Mouse (Mus musculus): ENCODE measurements around the gene Rnf150. TPM values are rescaled to one million over a fixed set of nuclear protein-coding genes. Genes with fewer than 3 reads are reported as not detected.

Rnf150 gene
- polyA plus RNA-seq, 1 experiment = 0.46 TPM

DNA sequence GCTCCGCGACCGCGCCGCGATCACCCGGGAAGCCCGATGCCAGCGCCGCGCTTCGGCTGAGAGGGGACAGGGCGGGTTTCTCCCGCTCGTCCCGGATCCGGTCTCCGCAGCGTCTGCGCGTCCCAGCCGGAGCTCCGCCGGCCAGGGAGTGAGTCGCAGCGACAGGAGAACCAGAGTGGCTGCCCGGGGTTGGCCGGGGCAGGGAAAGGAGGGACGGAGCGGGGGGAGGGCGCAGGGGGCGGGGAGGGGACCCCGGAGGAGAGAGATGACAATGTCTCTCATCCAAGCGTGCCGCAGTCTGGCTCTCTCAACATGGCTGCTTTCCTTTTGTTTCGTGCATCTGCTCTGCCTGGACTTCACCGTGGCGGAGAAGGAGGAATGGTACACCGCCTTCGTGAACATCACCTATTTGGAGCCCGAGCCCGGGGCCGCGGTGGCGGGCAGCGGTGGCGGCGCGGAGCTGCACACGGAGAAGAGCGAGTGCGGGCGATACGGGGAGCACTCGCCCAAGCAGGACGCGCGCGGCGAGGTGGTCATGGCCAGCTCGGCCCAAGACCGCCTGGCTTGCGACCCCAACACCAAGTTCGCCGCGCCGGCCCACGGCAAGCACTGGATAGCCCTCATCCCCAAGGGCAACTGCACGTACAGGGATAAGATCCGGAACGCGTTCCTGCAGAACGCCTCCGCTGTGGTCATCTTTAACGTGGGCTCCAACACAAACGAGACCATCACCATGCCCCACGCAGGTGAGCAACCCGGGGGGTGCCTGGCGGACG is 777 bp downstream of the Rnf150 start:
- Histone ChIP-seq H3K27me3 (ENCODE audit: control insufficient read depth, insufficient read depth, low read length, poor library complexity, severe bottlenecking) (peaks cover 15% of the 10 kb centered on the region), H3K27ac (ENCODE audit: insufficient read depth, low read length) (no peak overlapping the region), H3K4me3 (ENCODE audit: low read depth, low read length) (peak overlapping the region; percentile 64)

GRCm38 (mm10) chr8:82864521-82864818 is 1.3 kb downstream of the Rnf150 start:
- Histone ChIP-seq H3K9me3 (replicated peaks; ENCODE audit: control insufficient read depth, insufficient read depth, low read length, poor library complexity, severe bottlenecking) (no peaks in the 10 kb centered on the region), H3K4me1 (ENCODE audit: control insufficient read depth, insufficient read depth, low read length) (no peaks in the 10 kb centered on the region), H3K9ac (ENCODE audit: low read depth, poor library complexity, severe bottlenecking) (peak overlapping the region; percentile 64; the same call in 1 of the 2 replicates), H3K27ac (ENCODE audit: insufficient read depth, low read length) (no peak overlapping the region), H3K27me3 (ENCODE audit: control insufficient read depth, insufficient read depth, low read length, poor library complexity, severe bottlenecking) (peaks cover 15% of the 10 kb centered on the region), H3K4me3 (ENCODE audit: low read depth, low read length) (peak overlapping the region; percentile 64), H3K36me3 (ENCODE audit: control insufficient read depth, insufficient read depth, low read length, poor library complexity, severe bottlenecking) (no peaks in the 10 kb centered on the region)
- no peak for TF ChIP-seq EP300 (IDR thresholded peaks at IDR 0.05; ENCODE audit: insufficient read depth, low read depth, low read length)
- TF ChIP-seq CTCF (IDR thresholded peaks at IDR 0.05; ENCODE audit: low read depth, low read length) = no peak
- TF ChIP-seq POLR2A (IDR thresholded peaks at IDR 0.05; ENCODE audit: insufficient read depth, low read length) = no peak

More for the DNA sequence above, 777 bp downstream of the Rnf150 start:
- no peaks in the 10 kb centered on the region for H3K36me3 ChIP-seq (ENCODE audit: control insufficient read depth, insufficient read depth, low read length, poor library complexity, severe bottlenecking)
- TF ChIP-seq CTCF (IDR thresholded peaks at IDR 0.05; ENCODE audit: low read depth, low read length) = no peak
- TF ChIP-seq EP300 (IDR thresholded peaks at IDR 0.05; ENCODE audit: insufficient read depth, low read depth, low read length) = no peak
- no peak for TF ChIP-seq POLR2A (IDR thresholded peaks at IDR 0.05; ENCODE audit: insufficient read depth, low read length)
- no peaks in the 10 kb centered on the region for H3K4me1 ChIP-seq (ENCODE audit: control insufficient read depth, insufficient read depth, low read length)
- peak overlapping the region; percentile 64 for H3K9ac ChIP-seq (ENCODE audit: low read depth, poor library complexity, severe bottlenecking)
- no peaks in the 10 kb centered on the region for H3K9me3 ChIP-seq (replicated peaks; ENCODE audit: control insufficient read depth, insufficient read depth, low read length, poor library complexity, severe bottlenecking)

GRCm38 (mm10) chr8:82865239-82865638 is 2.1 kb downstream of the Rnf150 start:
- no peaks in the 10 kb centered on the region for H3K4me1 ChIP-seq (ENCODE audit: control insufficient read depth, insufficient read depth, low read length)
- no peak overlapping the region for H3K9ac ChIP-seq (ENCODE audit: low read depth, poor library complexity, severe bottlenecking)
- H3K9me3 ChIP-seq (replicated peaks; ENCODE audit: control insufficient read depth, insufficient read depth, low read length, poor library complexity, severe bottlenecking) = no peaks in the 10 kb centered on the region
- H3K27me3 ChIP-seq (ENCODE audit: control insufficient read depth, insufficient read depth, low read length, poor library complexity, severe bottlenecking) = peaks cover 15% of the 10 kb centered on the region
- TF ChIP-seq EP300 (IDR thresholded peaks at IDR 0.05; ENCODE audit: insufficient read depth, low read depth, low read length) = no peak
- no peak for TF ChIP-seq CTCF (IDR thresholded peaks at IDR 0.05; ENCODE audit: low read depth, low read length)
- TF ChIP-seq POLR2A (IDR thresholded peaks at IDR 0.05; ENCODE audit: insufficient read depth, low read length) = no peak
- H3K27ac ChIP-seq (ENCODE audit: insufficient read depth, low read length) = no peak overlapping the region
- no peak overlapping the region for H3K4me3 ChIP-seq (ENCODE audit: low read depth, low read length)
- no peaks in the 10 kb centered on the region for H3K36me3 ChIP-seq (ENCODE audit: control insufficient read depth, insufficient read depth, low read length, poor library complexity, severe bottlenecking)

DNA sequence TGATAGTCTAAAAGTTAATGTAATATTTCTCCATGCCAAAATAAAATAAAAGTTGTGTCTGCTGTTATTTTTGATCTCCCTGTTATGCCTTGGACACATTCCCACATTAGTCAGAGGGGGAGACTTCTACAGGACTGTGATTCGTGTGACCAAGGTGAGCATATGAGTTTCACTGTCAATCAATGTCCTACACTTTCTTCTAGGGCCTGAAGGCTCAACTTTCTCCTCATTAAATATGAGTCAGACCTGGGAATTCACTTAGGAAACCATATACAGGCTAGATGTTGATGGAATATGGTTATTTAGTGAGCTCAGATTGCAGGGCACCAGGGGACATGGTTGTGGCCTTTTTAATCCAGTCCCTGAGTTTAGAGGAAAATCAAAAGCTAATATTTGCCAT is 3.1 kb downstream of the Rnf150 start:
- H3K4me3 ChIP-seq (ENCODE audit: low read depth, low read length) = no peak overlapping the region
- H3K36me3 ChIP-seq (ENCODE audit: control insufficient read depth, insufficient read depth, low read length, poor library complexity, severe bottlenecking) = no peaks in the 10 kb centered on the region
- H3K9ac ChIP-seq (ENCODE audit: low read depth, poor library complexity, severe bottlenecking) = no peak overlapping the region
- TF ChIP-seq EP300 (IDR thresholded peaks at IDR 0.05; ENCODE audit: insufficient read depth, low read depth, low read length) (no peak), POLR2A (IDR thresholded peaks at IDR 0.05; ENCODE audit: insufficient read depth, low read length) (no peak), CTCF (IDR thresholded peaks at IDR 0.05; ENCODE audit: low read depth, low read length) (no peak)
- peaks cover 15% of the 10 kb centered on the region for H3K27me3 ChIP-seq (ENCODE audit: control insufficient read depth, insufficient read depth, low read length, poor library complexity, severe bottlenecking)
- H3K4me1 ChIP-seq (ENCODE audit: control insufficient read depth, insufficient read depth, low read length) = no peaks in the 10 kb centered on the region
- no peak overlapping the region for H3K27ac ChIP-seq (ENCODE audit: insufficient read depth, low read length)
- H3K9me3 ChIP-seq (replicated peaks; ENCODE audit: control insufficient read depth, insufficient read depth, low read length, poor library complexity, severe bottlenecking) = no peaks in the 10 kb centered on the region

DNA sequence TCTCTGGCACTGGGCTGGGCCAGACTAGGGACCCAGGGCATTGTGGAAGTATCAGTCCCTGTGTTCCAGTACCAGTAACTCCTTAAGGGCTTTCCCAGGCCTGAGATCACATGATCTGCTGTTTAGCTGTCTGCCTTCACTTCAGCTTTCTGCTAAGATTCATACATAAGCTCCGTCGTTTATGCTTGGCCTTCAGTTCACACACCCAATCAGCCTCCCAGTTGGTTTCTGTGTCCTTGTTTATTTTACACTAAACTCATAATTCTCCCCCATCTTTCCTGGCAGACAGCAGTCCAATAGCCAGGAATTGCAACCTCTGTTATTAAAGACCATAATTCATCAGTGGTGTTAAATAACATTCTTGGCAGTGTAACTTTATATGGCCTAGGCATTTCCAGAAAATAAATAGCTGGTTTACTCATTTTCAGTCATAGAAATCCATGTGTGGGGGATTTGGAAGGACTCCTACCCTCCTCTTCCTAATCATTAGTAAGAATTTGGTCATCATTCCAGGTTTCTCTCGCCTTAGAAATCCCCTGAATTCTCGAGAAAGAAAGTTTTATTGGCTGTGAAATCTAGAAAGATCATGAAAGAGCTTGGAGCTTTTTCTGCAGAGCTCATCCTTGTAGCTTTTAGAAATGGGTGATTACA is 7.8 kb downstream of the Rnf150 start:
- TF ChIP-seq POLR2A (IDR thresholded peaks at IDR 0.05; ENCODE audit: insufficient read depth, low read length) (no peak), CTCF (IDR thresholded peaks at IDR 0.05; ENCODE audit: low read depth, low read length) (no peak), EP300 (IDR thresholded peaks at IDR 0.05; ENCODE audit: insufficient read depth, low read depth, low read length) (no peak)
- Histone ChIP-seq H3K27ac (ENCODE audit: insufficient read depth, low read length) (no peak overlapping the region), H3K9me3 (replicated peaks; ENCODE audit: control insufficient read depth, insufficient read depth, low read length, poor library complexity, severe bottlenecking) (no peaks in the 10 kb centered on the region)

DNA sequence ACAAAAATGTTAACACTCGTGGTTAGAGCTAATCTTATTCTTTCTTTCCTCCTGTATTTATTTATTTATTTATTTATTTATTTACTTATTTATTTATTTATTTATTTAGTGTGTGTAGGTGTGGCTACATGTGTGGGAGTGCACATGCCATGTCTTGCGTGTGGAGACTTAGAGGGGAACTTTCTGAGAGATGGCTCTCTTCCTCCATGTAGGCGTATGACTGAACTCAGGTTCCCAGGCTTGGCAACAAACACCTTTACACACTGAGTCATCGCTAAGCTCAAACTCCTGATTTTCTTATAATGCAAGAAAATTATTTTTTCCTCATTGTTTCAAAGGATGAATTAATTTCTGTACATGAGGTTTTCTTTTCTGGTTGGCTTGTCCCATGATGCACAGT is 8.8 kb downstream of the Rnf150 start:
- Histone ChIP-seq H3K9ac (ENCODE audit: low read depth, poor library complexity, severe bottlenecking) (no peak overlapping the region), H3K27me3 (ENCODE audit: control insufficient read depth, insufficient read depth, low read length, poor library complexity, severe bottlenecking) (no peaks in the 10 kb centered on the region; the same call in 1 of the 2 replicates), H3K9me3 (replicated peaks; ENCODE audit: control insufficient read depth, insufficient read depth, low read length, poor library complexity, severe bottlenecking) (no peaks in the 10 kb centered on the region), H3K36me3 (ENCODE audit: control insufficient read depth, insufficient read depth, low read length, poor library complexity, severe bottlenecking) (no peaks in the 10 kb centered on the region), H3K4me1 (ENCODE audit: control insufficient read depth, insufficient read depth, low read length) (no peaks in the 10 kb centered on the region), H3K27ac (ENCODE audit: insufficient read depth, low read length) (no peak overlapping the region), H3K4me3 (ENCODE audit: low read depth, low read length) (no peak overlapping the region)
- TF ChIP-seq CTCF (IDR thresholded peaks at IDR 0.05; ENCODE audit: low read depth, low read length) = no peak
- no peak for TF ChIP-seq POLR2A (IDR thresholded peaks at IDR 0.05; ENCODE audit: insufficient read depth, low read length)
- no peak for TF ChIP-seq EP300 (IDR thresholded peaks at IDR 0.05; ENCODE audit: insufficient read depth, low read depth, low read length)

More for the DNA sequence above, 7.8 kb downstream of the Rnf150 start:
- no peaks in the 10 kb centered on the region; the same call in 1 of the 2 replicates for H3K27me3 ChIP-seq (ENCODE audit: control insufficient read depth, insufficient read depth, low read length, poor library complexity, severe bottlenecking)
- no peak overlapping the region for H3K9ac ChIP-seq (ENCODE audit: low read depth, poor library complexity, severe bottlenecking)
- H3K4me1 ChIP-seq (ENCODE audit: control insufficient read depth, insufficient read depth, low read length) = no peaks in the 10 kb centered on the region
- H3K4me3 ChIP-seq (ENCODE audit: low read depth, low read length) = no peak overlapping the region
- H3K36me3 ChIP-seq (ENCODE audit: control insufficient read depth, insufficient read depth, low read length, poor library complexity, severe bottlenecking) = no peaks in the 10 kb centered on the region

Measured in ES-Bruce4 (cell line).